Mouse (Mus musculus): Measurements from ENCODE around the gene Rabep1.

Rabep1 gene

DNA sequence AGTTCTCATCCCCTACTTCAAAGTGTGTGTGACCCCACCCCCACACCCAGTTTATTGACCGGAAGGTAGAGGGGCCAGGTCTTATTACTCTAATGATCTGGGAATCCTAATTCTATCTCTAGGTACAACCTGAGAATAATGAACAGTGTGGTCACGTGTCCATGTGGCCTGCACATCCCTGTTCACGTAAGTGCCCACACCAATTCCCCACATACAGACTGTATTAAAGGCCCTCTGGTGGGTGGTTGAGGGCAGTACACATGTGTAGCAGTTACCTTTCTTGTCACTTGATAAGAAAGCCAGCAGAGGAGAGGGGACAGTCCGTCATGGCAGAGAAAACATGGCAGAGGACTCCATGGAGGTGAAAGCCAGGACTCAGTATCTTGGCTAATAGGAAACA is 129.4 kb downstream of the Rabep1 start:
- ATAC-seq (ENCODE audit: low TSS enrichment) = no peak

- ATAC-seq (ENCODE audit: low TSS enrichment) = no peak
These were observed 130.6 kb downstream of the Rabep1 start for GRCm38 (mm10) chr11:70975193-70975592.

DNA sequence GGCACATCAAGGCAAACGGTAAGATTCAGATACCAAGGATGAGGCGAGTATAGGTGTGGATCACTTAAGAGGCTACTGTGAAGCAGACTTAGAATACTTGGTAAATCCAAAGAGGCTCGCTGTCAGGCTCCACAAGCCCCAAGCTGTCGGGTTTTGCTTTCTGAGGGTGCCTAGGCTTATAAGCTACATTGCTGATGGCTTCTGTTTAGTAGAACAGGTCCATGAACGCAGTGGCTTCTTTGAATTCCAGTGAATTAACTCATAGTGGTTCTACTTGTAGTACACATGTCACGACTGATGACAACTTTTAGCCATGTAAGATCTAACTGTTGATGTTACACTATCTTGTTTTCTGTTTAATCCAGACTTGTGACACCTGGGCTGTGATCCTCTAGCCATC is 132.7 kb downstream of the Rabep1 start:
- no peak for ATAC-seq (ENCODE audit: low TSS enrichment)

- no peak for ATAC-seq (ENCODE audit: low TSS enrichment)
These were observed 135.7 kb downstream of the Rabep1 start for GRCm38 (mm10) chr11:70980232-70980631.

DNA sequence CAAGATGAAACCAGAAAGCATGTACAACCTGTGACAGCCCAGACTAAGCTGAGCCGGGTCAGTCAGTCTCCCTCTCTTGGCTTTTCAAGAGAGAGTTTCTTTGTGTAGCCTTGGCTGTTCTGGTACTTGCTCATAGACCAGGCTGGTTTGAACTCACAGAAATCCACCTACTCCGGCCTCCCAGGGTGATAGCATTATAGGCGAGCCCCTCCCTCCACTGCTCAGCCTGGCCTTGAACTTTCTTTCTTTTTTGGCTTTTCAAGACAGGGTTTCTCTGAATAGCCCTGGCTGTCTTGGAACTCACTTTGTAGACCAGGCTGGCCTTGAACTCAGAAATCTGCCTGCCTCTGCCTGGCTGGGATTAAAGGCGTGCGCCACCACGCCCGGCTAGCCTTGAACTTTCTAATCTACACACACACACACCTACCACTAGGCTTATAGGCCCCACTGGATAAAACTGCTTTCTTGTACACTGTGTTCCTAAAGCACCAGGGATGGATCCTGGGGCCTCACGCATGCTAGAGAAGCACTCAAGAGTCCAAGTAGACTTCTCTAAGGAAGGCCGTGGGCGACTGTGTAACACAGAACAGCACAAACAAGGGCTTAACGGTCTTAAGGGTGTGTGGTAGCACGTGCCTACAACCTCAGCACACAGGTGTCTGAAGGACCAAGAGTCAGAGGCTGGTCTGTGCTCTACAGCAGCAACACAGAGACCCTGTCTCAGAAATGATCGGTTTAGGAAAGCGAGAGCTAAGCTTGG is 136.4 kb downstream of the Rabep1 start:
- no peak for ATAC-seq (ENCODE audit: low TSS enrichment)

GRCm38 (mm10) chr11:70982030-70982429 is 137.5 kb downstream of the Rabep1 start:
- no peak for ATAC-seq (ENCODE audit: low TSS enrichment)

GRCm38 (mm10) chr11:70982557-70983228 is 138.1 kb downstream of the Rabep1 start, which contains the start of gene C1qbp:
Gene C1qbp, minus strand, starts transcription at chr11:70983026.
- peak; percentile 95 for ATAC-seq (ENCODE audit: low TSS enrichment)
